Mouse (Mus musculus): Measurements from ENCODE around the gene Rsph14.

Rsph14 gene

GRCm38 (mm10) chr10:75032395-75032794 lies at the start of gene Rsph14:
Gene Rsph14, minus strand, starts transcription at chr10:75032586.
- DNase-seq: peak; percentile 97

GRCm38 (mm10) chr10:75078174-75079128 lies 46.1 kb upstream of the Rsph14 start:
- DNase-seq: no peak

- DNase-seq: no peak
Measured at GRCm38 (mm10) chr10:75075665-75076064, 43.3 kb upstream of the Rsph14 start.

- DNase-seq: no peak
Measured at GRCm38 (mm10) chr10:75070281-75070976, 38.0 kb upstream of the Rsph14 start.

GRCm38 (mm10) chr10:75068624-75069328 lies 36.4 kb upstream of the Rsph14 start:
- DNase-seq: peak; percentile 90

GRCm38 (mm10) chr10:75068086-75068485 lies 35.7 kb upstream of the Rsph14 start:
- no peak for DNase-seq

GRCm38 (mm10) chr10:75067446-75067845 lies 35.1 kb upstream of the Rsph14 start:
- no peak for DNase-seq

- DNase-seq: no peak
Measured at GRCm38 (mm10) chr10:75065691-75066090, 33.3 kb upstream of the Rsph14 start.

GRCm38 (mm10) chr10:75063301-75063965 lies 31.0 kb upstream of the Rsph14 start:
- DNase-seq: peak; percentile 92

- DNase-seq: peak; percentile 81
Measured at GRCm38 (mm10) chr10:75062621-75063020, 30.2 kb upstream of the Rsph14 start.

- peak; percentile 95 for DNase-seq
Measured at GRCm38 (mm10) chr10:75062189-75062561, 29.8 kb upstream of the Rsph14 start.

GRCm38 (mm10) chr10:75061341-75062188 lies 29.2 kb upstream of the Rsph14 start:
- peak; percentile 91 for DNase-seq

GRCm38 (mm10) chr10:75060843-75061235 lies 28.5 kb upstream of the Rsph14 start:
- DNase-seq: no peak

- DNase-seq: peak; percentile 99
Measured at GRCm38 (mm10) chr10:75060217-75060842, 27.9 kb upstream of the Rsph14 start, which contains the start of gene Bcr. Gene Bcr, plus strand, starts transcription at chr10:75060592.

GRCm38 (mm10) chr10:75059396-75059795 lies 27.0 kb upstream of the Rsph14 start:
- DNase-seq: peak; percentile 96

- DNase-seq: peak; percentile 87
Measured at GRCm38 (mm10) chr10:75058761-75059395, 26.5 kb upstream of the Rsph14 start.

- peak; percentile 83 for DNase-seq
Measured at GRCm38 (mm10) chr10:75058336-75058735, 25.9 kb upstream of the Rsph14 start.

GRCm38 (mm10) chr10:75056255-75056654 lies 23.9 kb upstream of the Rsph14 start:
- DNase-seq: peak; percentile 88

- DNase-seq: peak; percentile 83
Measured at GRCm38 (mm10) chr10:75055672-75056071, 23.3 kb upstream of the Rsph14 start.

- peak; percentile 96 for DNase-seq
Measured at GRCm38 (mm10) chr10:75054125-75054524, 21.7 kb upstream of the Rsph14 start.

- no peak for DNase-seq
Measured at GRCm38 (mm10) chr10:75053655-75054054, 21.3 kb upstream of the Rsph14 start.

Measured in heart, adult 11 months (tissue).